Mouse (Mus musculus) kidney, postnatal 0 days (tissue): ENCODE data around the gene Adap2. TPM values are rescaled to one million over a fixed set of nuclear protein-coding genes. Genes with fewer than 3 reads are reported as not detected.

Experiments
- ATAC-seq: fragments of 200-750 bp; cut with Nextera tagmentation; replicated peaks from 2 replicates; pipeline ENCODE4 v1.8.0; 2017; ENCODE audit warnings: low read depth, moderate number of reproducible peaks, moderate TSS enrichment, moderate library complexity; ENCODE audit not compliant: low FRiP score
- DNase-seq: peaks from one replicate; pipeline ENCODE4 v3.0.0-alpha.2; 2016; ENCODE audit warnings: low spot score
- H3K27ac ChIP-seq: fragments of 300-500 bp; sonication (generic); 2 replicates; pipeline ENCODE4 v1.5.1; 2014; ENCODE audit warnings: mild to moderate bottlenecking
- H3K27me3 ChIP-seq: fragments of 300-500 bp; sonication (generic); 2 replicates; pipeline ENCODE4 v1.6.1; 2014; ENCODE audit warnings: low read length, mixed read lengths; ENCODE audit not compliant: insufficient read depth
- H3K36me3 ChIP-seq: fragments of 300-500 bp; sonication (generic); 2 replicates; pipeline ENCODE4 v1.6.1; 2014; ENCODE audit warnings: low read length, mixed read lengths; ENCODE audit not compliant: insufficient read depth
- H3K4me1 ChIP-seq: fragments of 300-500 bp; sonication (generic); replicated peaks from 2 replicates; pipeline ENCODE4 v1.6.1; 2014; ENCODE audit warnings: antibody characterized with exemption, low read length, mixed read lengths; ENCODE audit not compliant: insufficient read depth
- H3K4me2 ChIP-seq: fragments of 300-500 bp; sonication (generic); 2 replicates; pipeline ENCODE4 v1.6.1; 2014; ENCODE audit warnings: mild to moderate bottlenecking, low read length, moderate library complexity, mixed read lengths
- H3K4me3 ChIP-seq: fragments of 300-500 bp; sonication (generic); replicated peaks from 2 replicates; pipeline ENCODE4 v1.5.1; 2014; ENCODE audit warnings: low read depth, low read length
- H3K9ac ChIP-seq: fragments of 300-500 bp; sonication (generic); 2 replicates; pipeline ENCODE4 v1.6.1; 2014; ENCODE audit warnings: low read depth, low read length
- H3K9me3 ChIP-seq: fragments of 300-500 bp; sonication (generic); replicated peaks from 2 replicates; pipeline ENCODE4 v1.6.1; 2016; ENCODE audit warnings: low read length, inconsistent platforms, mixed read lengths
- CTCF ChIP-seq: IDR thresholded peaks from 2 replicates; pipeline ENCODE4 v1.5.1; 2016; ENCODE audit warnings: antibody characterized with exemption, low read depth, mild to moderate bottlenecking, moderate library complexity
- WGBS: fragments of 180-500 bp; shearing (Covaris S2); extraction: QIAGEN DNeasy Blood & Tissue Kit; methylation state at CpG from one replicate; pipeline ENCODE4 v1.1.7; 2014; 5-methylcytosine and 5-hydroxymethylcytosine counted together
- polyA plus RNA-seq: library from polyadenylated mRNA; unstranded; fragments of >200 nt; fragmentation: Nextera tagmentation; extraction: Ambion mirVana; gene quantifications from 2 replicates; pipeline ENCODE4 v1.2.1, GENCODE M21; 2015

Adap2 gene
- polyA plus RNA-seq = 3.6 and 4.3 TPM in 2 replicates

DNA sequence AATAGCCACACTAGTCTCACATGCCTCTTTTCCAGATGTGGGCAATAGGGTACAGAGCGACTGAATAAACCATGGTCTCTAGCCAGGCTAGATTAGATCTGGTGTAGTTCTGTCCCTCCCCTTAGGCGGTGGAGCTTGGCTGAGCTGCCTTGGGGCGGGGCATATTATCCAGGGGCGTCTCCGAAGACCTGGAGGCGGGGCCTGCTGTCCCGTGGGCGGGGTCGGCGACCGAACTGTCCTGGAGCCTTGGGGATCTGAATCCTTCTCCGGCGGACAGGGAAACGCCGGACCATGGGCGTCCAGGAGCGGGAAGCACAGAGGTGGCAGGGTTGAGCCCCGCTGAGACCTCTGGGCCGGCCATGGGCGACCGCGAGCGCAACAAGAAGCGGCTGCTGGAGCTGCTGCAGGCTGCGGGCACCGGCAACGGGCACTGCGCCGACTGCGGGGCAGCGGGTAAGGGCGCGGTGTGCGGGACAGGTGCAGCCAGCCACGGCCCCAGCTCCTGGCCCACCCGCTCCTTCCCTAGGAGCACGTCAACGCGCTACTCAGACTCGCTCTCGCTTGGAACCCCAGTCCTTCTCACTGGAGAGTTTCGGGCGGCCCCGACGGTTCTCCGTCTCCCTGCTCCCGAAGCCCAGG, at the start of gene Adap2:
TSS of gene Adap2 (plus strand) at position 249 of the 639 bp plus-strand sequence.
- DNase-seq = peak; percentile 92
- Histone ChIP-seq H3K36me3 (no peaks in the 10 kb centered on the region), H3K27me3 (no peaks in the 10 kb centered on the region), H3K4me2 (peak within 1 kb of the TSS; percentile 67), H3K4me3 (peak within 1 kb of the TSS; percentile 54), H3K9me3 (no peaks in the 10 kb centered on the region), H3K9ac (peak within 1 kb of the TSS; percentile 51), H3K4me1 (0 out of 2 replicates have a peak, but pooled peaks cover 12% of the 10 kb centered on the region), H3K27ac (no peak within 1 kb of the TSS)
- 1% methylated on average over 43 of the region's 47 CpGs for WGBS
- no peak for TF ChIP-seq CTCF
- ATAC-seq = peak; percentile 91

DNA sequence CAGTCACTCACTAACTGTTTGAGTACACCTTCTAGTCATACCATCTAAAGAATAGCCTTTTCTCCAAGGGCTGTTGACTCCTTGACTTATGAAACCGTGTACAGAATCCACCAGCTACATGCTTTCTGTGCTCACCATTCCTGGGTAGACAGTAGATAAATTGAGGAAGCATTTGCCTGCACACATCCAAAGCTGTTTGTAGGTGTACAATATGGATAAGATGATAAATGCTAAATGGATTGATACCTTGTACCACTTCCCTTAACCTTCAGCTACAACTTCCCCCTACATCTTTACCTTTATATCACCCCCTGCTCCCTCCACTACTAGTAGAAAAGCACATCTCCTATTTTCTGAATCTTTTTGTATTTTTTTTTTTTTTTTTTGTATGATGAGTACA, 49.5 kb upstream of the Adap2 start:
- no peak overlapping the region for H3K4me2 ChIP-seq
- H3K9ac ChIP-seq = no peak overlapping the region
- H3K9me3 ChIP-seq = no peaks in the 10 kb centered on the region
- H3K27me3 ChIP-seq = no peaks in the 10 kb centered on the region
- DNase-seq (no peak), ATAC-seq (no peak)
- H3K36me3 ChIP-seq = 0 out of 2 replicates have a peak, but pooled peaks cover 10% of the 10 kb centered on the region
- no peak overlapping the region for H3K27ac ChIP-seq
- H3K4me3 ChIP-seq = no peak overlapping the region
- 84% methylated on average over 1 of the region's 1 CpGs for WGBS
- H3K4me1 ChIP-seq = no peaks in the 10 kb centered on the region
- no peak for TF ChIP-seq CTCF

DNA sequence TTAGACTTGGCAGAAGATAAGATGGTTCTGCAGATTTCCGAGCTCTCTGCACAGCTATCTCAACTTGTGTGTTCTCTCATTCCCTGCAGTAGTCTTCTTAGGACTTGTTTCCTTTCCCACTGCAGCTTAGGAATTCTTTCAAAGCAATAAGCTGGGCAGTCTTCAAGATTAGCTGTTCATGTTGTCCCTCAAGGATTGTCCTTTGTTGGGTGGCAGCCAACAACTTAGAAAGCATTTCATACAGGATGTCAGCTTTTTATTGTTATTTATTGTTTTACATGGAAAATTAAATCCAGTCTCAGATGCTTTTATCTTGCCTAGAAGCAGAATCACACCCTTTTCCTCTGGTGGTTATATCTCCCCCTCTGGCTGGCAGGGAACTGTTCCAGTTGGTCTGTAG, 37.5 kb upstream of the Adap2 start:
- H3K4me3 ChIP-seq = no peak overlapping the region
- H3K27ac ChIP-seq = no peak overlapping the region
- H3K27me3 ChIP-seq = no peaks in the 10 kb centered on the region
- H3K9ac ChIP-seq = no peak overlapping the region
- peaks cover 19% of the 10 kb centered on the region; the same call in 1 of the 2 replicates for H3K36me3 ChIP-seq
- no peaks in the 10 kb centered on the region for H3K4me1 ChIP-seq
- 61% methylated on average over 1 of the region's 1 CpGs for WGBS
- ATAC-seq (no peak), DNase-seq (peak; percentile 51)
- H3K9me3 ChIP-seq = no peaks in the 10 kb centered on the region
- H3K4me2 ChIP-seq = no peak overlapping the region
- 0 out of 2 replicates have a peak, but pooled peaks have one; percentile 28 for TF ChIP-seq CTCF

DNA sequence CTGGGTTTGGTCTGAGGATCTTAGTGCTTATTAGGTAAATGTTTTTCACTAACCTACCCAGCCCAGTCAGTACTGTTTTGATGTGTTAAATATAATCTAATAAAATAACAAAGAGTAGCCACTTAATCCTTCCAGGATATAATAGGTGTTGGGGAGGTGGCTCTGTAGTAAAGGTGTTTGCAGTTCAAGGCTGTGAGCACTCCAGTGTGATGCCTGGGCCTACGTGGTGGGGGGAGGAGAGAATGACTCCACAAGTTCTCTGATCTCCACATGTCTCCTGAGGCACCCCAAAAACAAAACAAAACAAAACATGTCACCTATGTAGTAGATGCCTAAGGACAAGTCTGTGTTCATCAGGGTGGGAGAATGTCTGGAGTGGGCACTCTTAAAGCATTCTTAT, 21.9 kb upstream of the Adap2 start:
- Histone ChIP-seq H3K27ac (no peak overlapping the region), H3K27me3 (no peaks in the 10 kb centered on the region), H3K4me1 (no peaks in the 10 kb centered on the region), H3K4me2 (no peak overlapping the region), H3K9ac (no peak overlapping the region), H3K4me3 (no peak overlapping the region), H3K36me3 (peaks cover 13% of the 10 kb centered on the region; the same call in 1 of the 2 replicates), H3K9me3 (no peaks in the 10 kb centered on the region)
- 75% methylated on average over 1 of the region's 1 CpGs for WGBS
- no peak for TF ChIP-seq CTCF
- DNase-seq (no peak), ATAC-seq (no peak)

DNA sequence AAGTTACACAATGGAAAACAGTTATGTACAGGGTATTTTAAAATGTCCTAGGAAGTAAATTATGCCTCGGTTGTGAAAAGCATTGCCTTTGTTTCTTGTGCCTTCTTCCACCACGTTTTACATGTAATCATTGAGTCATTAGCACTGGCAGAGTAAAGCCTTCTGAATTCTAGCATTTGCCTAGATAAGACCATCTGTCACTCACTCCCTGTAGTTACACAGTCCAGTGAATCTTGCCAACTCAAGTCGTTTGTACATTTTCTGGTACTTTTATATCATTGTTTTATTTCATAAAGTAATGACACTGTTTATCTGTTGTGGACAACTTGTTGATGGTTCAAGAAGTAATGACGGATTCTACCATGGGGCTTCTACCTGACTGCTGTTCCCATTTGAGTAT, 19.2 kb upstream of the Adap2 start:
- H3K27me3 ChIP-seq = no peaks in the 10 kb centered on the region
- no peaks in the 10 kb centered on the region for H3K9me3 ChIP-seq
- 70% methylated on average over 4 of the region's 4 CpGs for WGBS
- no peaks in the 10 kb centered on the region for H3K4me1 ChIP-seq
- DNase-seq = no peak
- no peak overlapping the region for H3K4me3 ChIP-seq
- no peak overlapping the region for H3K4me2 ChIP-seq
- no peak overlapping the region for H3K9ac ChIP-seq
- TF ChIP-seq CTCF = no peak
- ATAC-seq = no peak
- no peak overlapping the region for H3K27ac ChIP-seq
- peaks cover 14% of the 10 kb centered on the region; the same call in 1 of the 2 replicates for H3K36me3 ChIP-seq

DNA sequence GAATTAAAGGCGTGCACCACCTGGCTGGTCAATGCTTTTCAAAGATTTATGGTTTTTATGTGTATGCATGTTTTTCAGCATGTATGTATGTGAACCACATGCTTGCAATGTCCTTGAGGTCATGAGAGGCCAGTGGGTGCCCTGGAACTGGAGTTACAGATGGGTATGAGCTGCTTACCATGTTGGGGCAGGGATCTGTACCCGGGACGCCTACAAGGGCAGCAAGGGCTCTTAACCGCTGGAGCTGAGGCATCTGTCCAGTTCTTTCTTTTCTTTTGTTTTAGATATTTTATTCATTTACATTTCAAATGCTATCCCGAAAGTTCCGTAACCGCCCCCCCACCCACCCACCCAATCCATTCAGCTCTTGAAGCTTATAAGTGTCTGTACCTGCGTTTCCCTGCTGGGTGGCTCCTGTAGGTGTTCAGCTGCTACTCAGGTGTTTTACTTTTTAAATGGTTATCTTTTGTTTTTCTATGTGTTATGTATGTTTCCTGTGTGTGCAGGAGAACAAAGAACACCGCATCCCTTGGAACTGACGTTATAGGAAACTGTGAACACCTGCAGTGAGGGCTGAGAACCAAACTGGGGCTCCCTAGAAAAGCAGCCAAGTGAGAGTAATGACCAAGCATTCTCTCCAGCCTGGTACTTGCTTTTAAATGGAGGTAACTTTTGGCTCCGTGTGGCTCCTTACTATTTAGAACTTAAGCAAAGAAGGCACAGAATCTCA, 17.8 kb upstream of the Adap2 start:
- Histone ChIP-seq H3K4me1 (no peaks in the 10 kb centered on the region), H3K9ac (no peak overlapping the region), H3K36me3 (peaks cover 20% of the 10 kb centered on the region; the same call in 1 of the 2 replicates), H3K27ac (no peak overlapping the region), H3K9me3 (no peaks in the 10 kb centered on the region), H3K4me2 (no peak overlapping the region), H3K27me3 (no peaks in the 10 kb centered on the region), H3K4me3 (no peak overlapping the region)
- DNase-seq = no peak
- no peak for TF ChIP-seq CTCF
- WGBS = 91% methylated on average over 11 of the region's 11 CpGs
- ATAC-seq = no peak
